7 mouse cellular contexts compared by ENCODE assay signal in genomic region chr6:114089626-114090025, GRCm38 (mm10). TPM values are rescaled to one million over a fixed set of nuclear protein-coding genes. Genes with fewer than 3 reads are reported as not detected.
DNase-seq lines count a peak whose midpoint lies in the region; ATAC-seq and TF ChIP-seq lines count a peak whose summit lies in the region.

No protein-coding gene starts in this region.

- H3ac ChIP-seq in C2C12 (ENCODE audit: control insufficient read depth, insufficient read length, low read depth): no peak overlapping the region

- DNase-seq in MEL (ENCODE audit: low read depth, low spot score): peak; percentile 32
- DNase-seq in cerebellum, adult 9-11 months: peak; percentile 38
- peak; percentile 36 to 93 for DNase-seq in frontal cortex, adult 2 months (ENCODE audit: extremely low spot score in 1 of 2, low spot score in 1 of 2)
- DNase-seq in kidney, postnatal 36 days: peak; percentile 40 to 79
- peak; percentile 20 for DNase-seq in lung, postnatal 0 days (ENCODE audit: low spot score)
- peak; percentile 92 for DNase-seq in retina, embryonic 14.5 days (ENCODE audit: low spot score)

- H3K36me3 ChIP-seq in C2C12 (ENCODE audit: control insufficient read depth, insufficient read depth) (no peaks in the 10 kb centered on the region), MEL (ENCODE audit: control insufficient read depth in 1 of 2, insufficient read depth in 2 of 2, low read length in 2 of 2) (no peaks in the 10 kb centered on the region)
- no peaks in the 10 kb centered on the region for H3K36me3 ChIP-seq in lung, postnatal 0 days (ENCODE audit: insufficient read depth, low read length)

- H3K4me2 ChIP-seq in lung, postnatal 0 days (replicated peaks; ENCODE audit: low read depth, low read length): no peak overlapping the region

- no peaks in the 10 kb centered on the region for H3K4me1 ChIP-seq in MEL (ENCODE audit: control insufficient read depth in 1 of 2, insufficient read depth in 2 of 2, low read length in 2 of 2)
- H3K4me1 ChIP-seq in lung, postnatal 0 days (ENCODE audit: insufficient read depth, low read depth, low read length): no peaks in the 10 kb centered on the region

- H3K79me2 ChIP-seq in C2C12 (ENCODE audit: control insufficient read depth, insufficient read depth) (no peaks in the 10 kb centered on the region), MEL (ENCODE audit: control insufficient read depth, insufficient read depth, low read length, poor library complexity) (no peaks in the 10 kb centered on the region)

- no peaks in the 10 kb centered on the region for H3K9me3 ChIP-seq in MEL (replicated peaks; ENCODE audit: insufficient read depth, low read length)
- no peaks in the 10 kb centered on the region for H3K9me3 ChIP-seq in lung, postnatal 0 days (ENCODE audit: low read length)

- TF ChIP-seq CTCF in C2C12 (IDR thresholded peaks at IDR 0.05; ENCODE audit: control insufficient read depth, insufficient read depth, insufficient read length) (peak; percentile 57), MEL (IDR thresholded peaks at IDR 0.05 in 2 of 3, conservative IDR thresholded peaks at IDR 0.05 in 1 of 3; ENCODE audit: control insufficient read depth in 1 of 3, insufficient read depth in 1 of 3, low read depth in 2 of 3, low read length in 3 of 3, poor library complexity in 1 of 3, severe bottlenecking in 1 of 3) (peak; percentile 56 to 68 (median 64))
- TF ChIP-seq CTCF in lung, postnatal 0 days (IDR thresholded peaks at IDR 0.05): peak; percentile 87

- no peak for TF ChIP-seq EP300 in MEL (IDR thresholded peaks at IDR 0.05; ENCODE audit: low read depth in 1 of 2, low read length in 2 of 2)
- TF ChIP-seq EP300 in lung, postnatal 0 days (IDR thresholded peaks at IDR 0.05): no peak

- H3K4me3 ChIP-seq in C2C12 (ENCODE audit: insufficient read depth, poor library complexity, severe bottlenecking) (no peak overlapping the region), MEL (ENCODE audit: control insufficient read depth in 1 of 2, insufficient read depth in 1 of 2, low read depth in 2 of 2, low read length in 2 of 2) (no peak overlapping the region)
- H3K4me3 ChIP-seq in lung, postnatal 0 days (ENCODE audit: low read depth, low read length): no peak overlapping the region

- H3K27me3 ChIP-seq in C2C12 (ENCODE audit: control insufficient read depth, insufficient read depth, insufficient read length) (peaks cover 25% of the 10 kb centered on the region), MEL (ENCODE audit: control insufficient read depth in 1 of 2, insufficient read depth in 2 of 2, low read length in 2 of 2) (no peaks in the 10 kb centered on the region)
- no peaks in the 10 kb centered on the region for H3K27me3 ChIP-seq in lung, postnatal 0 days (replicated peaks; ENCODE audit: insufficient read depth, low read length)

- ATAC-seq in lung, postnatal 0 days: no peak

- peak; percentile 73 for TF ChIP-seq RAD21 in MEL (IDR thresholded peaks at IDR 0.05; ENCODE audit: low read depth, low read length)

- H3K79me3 ChIP-seq in C2C12 (ENCODE audit: low read depth): no peaks in the 10 kb centered on the region

- no peak overlapping the region for H3K9ac ChIP-seq in MEL (ENCODE audit: control insufficient read depth, low read depth, low read length, poor library complexity, severe bottlenecking)
- no peak overlapping the region for H3K9ac ChIP-seq in lung, postnatal 0 days (replicated peaks; ENCODE audit: low read depth)

- 9% methylated on average over 5 of the region's 5 CpGs for WGBS in lung, postnatal 0 days

- no peak overlapping the region for H3K27ac ChIP-seq in MEL (ENCODE audit: control insufficient read depth, low read depth, low read length)
- no peak overlapping the region for H3K27ac ChIP-seq in lung, postnatal 0 days (ENCODE audit: low read length)

- TF ChIP-seq POLR2A in MEL (IDR thresholded peaks at IDR 0.05; ENCODE audit: control insufficient read depth in 1 of 2, insufficient read depth in 1 of 2, low read depth in 1 of 2, low read length in 2 of 2, poor library complexity in 1 of 2): no peak

TF ChIP-seq in C2C12, 6 proteins besides CTCF, POLR2A, EP300 and RAD21:
- TF ChIP-seq MAX (IDR thresholded peaks at IDR 0.05) (no peak), MYOD1 (IDR thresholded peaks at IDR 0.05; ENCODE audit: control insufficient read depth, insufficient read length, low read depth) (no peak), CEBPB (IDR thresholded peaks at IDR 0.05; ENCODE audit: low read depth) (peak; percentile 72), MYOG (IDR thresholded peaks at IDR 0.05; ENCODE audit: control insufficient read depth, extremely low read depth, insufficient read length) (no peak), USF1 (IDR thresholded peaks at IDR 0.05; ENCODE audit: low read depth) (no peak), FOSL1 (IDR thresholded peaks at IDR 0.05; ENCODE audit: insufficient read depth, low read length, poor library complexity, severe bottlenecking) (no peak)

TF ChIP-seq in MEL, 35 proteins besides CTCF, POLR2A, EP300 and RAD21:
- TF ChIP-seq ELF1 (IDR thresholded peaks at IDR 0.05; ENCODE audit: low read depth, low read length) (no peak), POLR2AphosphoS2 (IDR thresholded peaks at IDR 0.05; ENCODE audit: low read length) (no peak), ZC3H11A (IDR thresholded peaks at IDR 0.05; ENCODE audit: low read depth, low read length) (peak; percentile 44), SMC3 (IDR thresholded peaks at IDR 0.05; ENCODE audit: low read depth, low read length) (peak; percentile 65), ZKSCAN1 (IDR thresholded peaks at IDR 0.05; ENCODE audit: low read depth, low read length) (no peak), ZNF384 (IDR thresholded peaks at IDR 0.05; ENCODE audit: low read depth, low read length) (no peak), NRF1 (IDR thresholded peaks at IDR 0.05; ENCODE audit: insufficient read depth, low read depth, low read length, poor library complexity, severe bottlenecking) (no peak), SIN3A (IDR thresholded peaks at IDR 0.05; ENCODE audit: low read length) (no peak), KAT2A (conservative IDR thresholded peaks at IDR 0.05; ENCODE audit: low read depth, low read length) (no peak)

RNA-seq across cellular contexts. Expression of gene Slc6a11, which starts 41.4 kb away (rescaled TPM):
- not detected for polyA plus RNA-seq in C2C12 (2012; fragmentation: generic; extraction: Trizol)
- not detected in 2 replicates for total RNA-seq in MEL (2012; rRNA removed)
- not detected for polyA plus RNA-seq in MEL (2012; ENCODE audit: insufficient read depth in 1 of 2, insufficient read length in 2 of 2, low read depth in 1 of 2, low replicate concordance in 2 of 2, missing spikeins in 1 of 2)
- polyA plus RNA-seq in frontal cortex, adult 2 months (2012; rRNA removed): 276 and 320 TPM in 2 replicates
- not detected in 2 replicates for polyA plus RNA-seq in lung, postnatal 0 days (2015; fragmentation: Nextera tagmentation; extraction: Ambion mirVana)

RNA-seq across cellular contexts. Expression of gene Atp2b2, which starts 47.2 kb away (rescaled TPM):
- polyA plus RNA-seq in C2C12 (2012; fragmentation: generic; extraction: Trizol): not detected
- total RNA-seq in MEL (2012; rRNA removed): 0.04 TPM in 1 of 2 replicates, not detected in the other
- polyA plus RNA-seq in MEL (2012; ENCODE audit: insufficient read depth in 1 of 2, insufficient read length in 2 of 2, low read depth in 1 of 2, low replicate concordance in 2 of 2, missing spikeins in 1 of 2): not detected
- polyA plus RNA-seq in frontal cortex, adult 2 months (2012; rRNA removed): 169 and 196 TPM in 2 replicates
- polyA plus RNA-seq in lung, postnatal 0 days (2015; fragmentation: Nextera tagmentation; extraction: Ambion mirVana): 0.63 and 2.1 TPM in 2 replicates

Comparison
In these comparisons a context has a peak if more than half of its experiments do, and no peak if none do; other contexts are left out.
1. DNase-seq: peak in every context shown above with its lines; median percentile 92 in retina, embryonic 14.5 days; 64 in frontal cortex, adult 2 months; 60 in kidney, postnatal 36 days; 38 in cerebellum, adult 9-11 months; 32 in MEL; 20 in lung, postnatal 0 days.
2. RNA of gene Slc6a11, which starts 41.4 kb away (polyA plus RNA-seq): 276 to 320 TPM in frontal cortex, adult 2 months; not detected in C2C12 (single experiment), not detected in MEL and not detected in lung, postnatal 0 days; every median in the first group is over 100 times any median in the second.
3. RNA of gene Atp2b2, which starts 47.2 kb away (polyA plus RNA-seq): 169 to 196 TPM in frontal cortex, adult 2 months; 0.63 to 2.1 TPM in lung, postnatal 0 days, not detected in C2C12 (single experiment) and not detected in MEL; every median in the first group is over 10 times any median in the second.
4. Peak in every context shown above with its lines, with median percentiles within 50 percentile points of each other: CTCF ChIP-seq.